Mouse (Mus musculus): ENCODE results near the gene Zfp984.
"Not testable (repeated sequence)": the region's sequence is repeated elsewhere in the genome, so short reads cannot be mapped to it uniquely, and the experiment has no call there.

DNA sequence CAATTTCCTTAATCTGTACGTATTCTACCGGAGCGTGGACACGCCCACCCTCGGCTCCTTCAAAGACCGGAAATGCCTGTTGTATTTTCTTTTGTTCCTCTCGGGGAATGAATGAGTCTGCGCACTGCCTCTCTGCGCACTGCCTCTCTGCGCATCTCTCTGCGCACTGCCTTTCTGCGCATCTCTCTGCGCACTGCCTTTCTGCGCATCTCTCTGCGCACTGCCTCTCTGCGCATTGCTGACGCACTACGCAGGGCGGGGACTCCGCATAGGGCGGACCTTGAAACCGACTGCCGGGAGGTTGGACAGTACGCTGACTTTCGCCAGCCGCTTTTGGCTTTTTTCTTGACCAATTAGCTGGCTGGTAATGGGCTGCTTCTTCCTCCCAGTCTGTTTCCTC lies 29.7 kb upstream of the Zfp984 start:
- not testable (repeated sequence) for TF ChIP-seq CTCF, EP300 (IDR thresholded peaks at IDR 0.05)
